Mouse (Mus musculus) mouse trophoblast stem cell (cell line): ENCODE measurements around the gene Scube2.

ENCODE experiments used
- in situ Hi-C, 2 experiments: fragments of 300-500 bp; cut with MseI, MboI; formaldehyde crosslinking; loops; 2 replicates in 1 of 2; 3 replicates in 1 of 2; pipeline ENCODE4 v1.15.1; 2025

The Scube2 gene

DNA sequence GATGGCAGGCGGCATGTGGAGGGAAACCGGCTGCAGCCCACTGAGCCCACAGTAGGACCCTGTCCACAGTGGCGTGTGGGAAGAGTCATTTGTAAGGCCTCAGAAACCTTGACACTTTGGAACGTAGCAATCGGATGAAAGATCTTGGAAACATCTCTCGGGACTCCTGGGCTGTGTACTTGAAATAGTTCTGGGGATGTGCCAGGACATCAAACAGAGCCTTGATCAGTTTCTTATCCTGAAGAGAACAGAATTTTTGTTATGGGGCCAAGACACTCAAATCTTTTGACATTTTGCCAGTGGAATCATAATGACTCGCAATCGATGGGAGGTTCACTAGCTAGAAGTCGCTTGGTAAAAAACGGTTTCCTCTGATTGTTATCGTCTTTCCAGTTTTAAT, 66.3 kb downstream of the Scube2 start:
- in situ Hi-C loops, result no loop called here

DNA sequence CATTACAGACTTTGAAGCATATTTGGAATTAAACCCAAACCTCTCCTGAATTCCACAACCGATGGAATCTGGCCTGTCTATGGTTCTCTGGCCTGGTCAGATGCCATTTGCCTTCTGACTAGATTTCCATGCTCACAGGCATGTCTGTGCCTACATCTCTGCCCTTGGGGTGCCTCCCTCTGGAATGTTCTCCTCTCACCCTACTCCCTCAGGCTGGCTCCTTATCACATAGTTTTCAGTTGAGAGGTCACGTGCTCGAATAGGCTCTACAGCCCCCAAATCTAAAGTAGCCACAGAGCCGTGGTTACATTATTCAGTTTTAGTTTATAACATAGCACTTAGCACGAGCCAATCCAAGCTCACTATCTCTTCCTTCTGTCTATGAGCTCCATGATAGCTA, 69.9 kb downstream of the Scube2 start:
- in situ Hi-C loops, result no loop called here

DNA sequence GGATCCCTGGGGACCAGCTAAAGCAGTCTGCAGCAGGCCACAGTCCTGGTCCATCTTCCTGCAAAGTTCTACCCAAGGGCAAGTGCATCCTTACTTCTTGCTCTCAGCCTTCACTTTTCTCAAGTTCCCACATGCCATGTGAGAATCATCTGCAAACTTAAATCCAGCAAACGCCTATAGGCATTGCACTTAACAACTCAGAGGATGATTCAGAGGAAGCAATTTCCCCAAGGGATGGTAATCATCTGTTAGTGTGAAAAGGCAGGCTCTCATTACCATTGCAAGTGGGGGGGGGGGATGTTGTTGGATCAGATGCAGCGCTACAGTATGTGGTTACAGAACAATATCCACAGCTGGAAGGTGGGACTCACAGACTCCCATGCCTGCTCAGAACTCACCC, 70.9 kb downstream of the Scube2 start:
- in situ Hi-C loops, result no loop called here

DNA sequence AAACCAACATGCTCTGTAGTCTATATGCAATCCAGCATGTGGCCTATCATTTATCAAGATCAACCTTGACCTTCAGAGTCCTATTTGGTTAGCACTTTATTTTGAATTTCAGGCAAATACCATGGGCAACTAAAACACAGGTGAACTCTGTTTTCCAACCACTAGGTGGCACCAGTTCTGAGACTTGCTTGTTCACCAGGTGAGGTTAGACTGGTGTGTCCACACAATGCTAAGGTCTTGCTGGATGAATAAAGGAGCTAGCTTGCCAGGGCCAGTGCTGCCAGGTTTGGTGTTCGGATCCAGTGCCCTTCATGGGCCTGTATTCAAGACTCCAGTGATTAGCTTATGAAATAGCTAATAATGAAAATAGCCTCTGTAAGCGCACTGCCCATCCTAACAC, 72.7 kb downstream of the Scube2 start:
- in situ Hi-C loops, result no loop called here

DNA sequence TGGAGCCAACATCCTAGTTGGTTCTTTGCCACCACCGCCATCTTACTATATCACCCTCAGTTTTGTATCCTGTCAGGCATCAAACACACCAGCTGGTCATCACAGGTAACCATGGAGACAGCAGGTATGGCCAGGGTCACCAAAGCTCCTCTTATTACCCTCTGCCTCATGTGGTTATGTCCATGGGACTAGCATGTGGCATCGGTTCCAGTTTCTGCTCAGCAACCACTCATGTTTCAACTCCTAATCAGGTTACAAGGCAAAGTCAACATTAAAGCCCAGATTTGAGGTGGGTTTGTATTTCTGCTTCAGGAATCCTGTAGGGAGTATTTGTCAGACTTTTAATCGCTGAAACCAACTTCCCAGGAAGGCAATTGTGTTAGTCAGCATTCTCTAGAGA, 74.7 kb downstream of the Scube2 start:
- in situ Hi-C loops, result no loop called here

DNA sequence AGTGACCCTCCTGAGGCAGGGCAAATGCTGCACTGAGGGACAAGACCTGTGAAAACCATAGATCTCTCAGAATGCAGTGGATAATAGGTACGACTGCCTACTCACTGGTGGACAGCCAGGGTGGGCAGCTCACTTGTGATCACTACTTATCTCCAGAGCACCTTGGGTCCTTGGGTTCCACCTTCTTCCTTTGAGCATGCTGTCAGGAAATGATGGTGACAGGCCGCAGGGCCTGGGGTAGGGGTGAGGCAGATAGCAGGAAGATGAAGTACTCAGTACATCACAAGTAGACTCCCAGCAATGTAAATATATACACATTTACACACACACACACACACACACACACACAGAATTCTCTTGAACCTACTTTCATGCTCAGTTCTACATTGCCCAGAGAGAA, 77.6 kb downstream of the Scube2 start:
- in situ Hi-C loops, result no loop called here

DNA sequence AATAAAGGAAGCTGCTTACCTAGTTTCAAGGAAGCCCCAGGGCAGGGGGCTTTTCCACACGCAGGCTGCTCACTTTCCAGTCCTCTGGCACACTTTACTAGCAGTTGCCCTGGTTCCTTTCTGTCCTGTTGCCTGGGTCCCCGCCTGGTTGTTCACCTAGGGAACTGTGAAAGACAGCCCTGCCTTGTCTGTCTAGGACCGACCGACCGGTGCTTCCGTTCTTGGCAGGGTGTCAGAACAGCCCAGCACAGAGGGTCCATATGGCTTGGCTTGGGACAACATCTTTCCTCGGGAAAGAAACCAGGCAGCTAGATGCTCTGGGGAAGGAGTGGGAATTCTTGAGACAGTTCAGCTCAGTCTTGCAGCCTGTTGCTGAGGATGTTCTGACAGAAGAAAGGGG, 82.2 kb downstream of the Scube2 start:
- in situ Hi-C loops, result no loop called here

DNA sequence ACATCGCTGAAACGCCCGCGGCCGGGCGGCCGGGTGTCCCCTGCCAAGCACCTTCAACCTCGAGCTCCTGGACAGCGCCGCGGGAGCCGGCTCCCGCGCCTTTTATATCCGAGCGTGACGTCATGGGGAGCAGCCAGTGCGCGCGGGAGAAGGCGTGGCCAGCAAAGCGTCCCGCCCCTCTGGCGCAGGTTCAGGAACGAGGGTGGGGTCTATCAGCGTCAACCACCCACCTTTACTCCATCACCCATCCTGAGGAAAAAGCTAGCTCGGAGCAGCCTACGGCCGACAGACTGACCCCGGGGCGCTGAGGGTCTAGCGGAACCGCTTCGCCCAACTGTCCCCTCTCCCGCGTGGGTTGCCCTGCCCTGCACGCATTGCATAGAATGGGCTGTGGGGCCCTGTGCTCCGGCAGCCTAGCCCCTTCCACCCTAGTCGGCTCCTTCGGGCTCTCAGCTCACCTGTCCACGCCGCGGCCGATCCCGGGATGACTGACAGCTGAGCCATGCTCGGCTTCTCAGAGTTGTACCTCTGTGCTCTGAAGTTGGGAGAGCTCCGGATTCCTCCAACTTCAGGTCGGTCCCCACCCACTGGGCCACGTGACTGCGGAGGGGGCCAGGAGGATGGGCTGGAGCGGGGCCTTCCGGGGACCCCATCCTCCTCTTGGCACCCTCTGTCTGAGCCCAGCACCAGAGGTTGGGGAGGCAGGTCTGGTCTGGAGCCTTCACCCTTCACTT, 83.8 kb downstream of the Scube2 start, which contains the start of gene Nrip3:
Gene Nrip3, minus strand, starts transcription at position 556 of the 734 bp plus-strand sequence.
- in situ Hi-C loops, result no loop called here

DNA sequence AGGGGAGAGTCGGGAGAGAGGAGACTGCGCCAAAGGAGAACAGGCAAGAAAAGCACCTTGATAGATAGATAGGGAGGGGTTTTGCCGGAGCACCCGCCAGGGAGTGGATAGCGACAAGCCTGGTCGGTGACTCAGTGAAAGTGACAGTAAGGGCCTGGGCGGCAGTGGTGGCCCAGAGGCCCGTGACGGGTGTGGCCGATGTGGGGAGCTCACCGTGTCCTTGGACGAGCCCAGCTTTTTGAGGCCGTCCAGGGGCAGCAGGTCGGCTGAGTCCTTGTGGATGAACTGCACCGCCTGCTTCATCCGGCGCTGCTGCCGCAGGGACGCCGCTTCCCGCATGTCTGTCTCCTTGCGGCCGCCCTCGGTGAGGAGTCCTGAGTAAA, 84.4 kb downstream of the Scube2 start:
- in situ Hi-C loops, result no loop called here

DNA sequence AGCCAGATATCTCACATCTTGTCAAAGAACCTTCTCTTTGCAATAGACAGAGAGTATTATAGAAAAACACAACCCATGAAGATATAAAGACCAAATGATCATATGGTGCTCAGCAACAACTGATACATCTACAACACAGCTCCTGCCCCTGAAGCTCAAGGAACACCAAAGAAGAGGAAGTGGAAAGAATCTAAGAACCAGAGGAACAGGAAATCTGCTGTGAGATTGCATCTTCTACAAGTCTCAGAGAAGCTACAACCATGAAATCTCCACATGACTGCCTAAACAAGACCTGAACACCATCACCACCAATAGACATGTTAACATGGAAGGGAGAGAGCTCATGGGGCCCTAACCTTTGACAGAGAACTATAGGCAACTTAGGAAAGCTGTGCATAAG, 93.2 kb downstream of the Scube2 start:
- in situ Hi-C loops, result no loop called here

DNA sequence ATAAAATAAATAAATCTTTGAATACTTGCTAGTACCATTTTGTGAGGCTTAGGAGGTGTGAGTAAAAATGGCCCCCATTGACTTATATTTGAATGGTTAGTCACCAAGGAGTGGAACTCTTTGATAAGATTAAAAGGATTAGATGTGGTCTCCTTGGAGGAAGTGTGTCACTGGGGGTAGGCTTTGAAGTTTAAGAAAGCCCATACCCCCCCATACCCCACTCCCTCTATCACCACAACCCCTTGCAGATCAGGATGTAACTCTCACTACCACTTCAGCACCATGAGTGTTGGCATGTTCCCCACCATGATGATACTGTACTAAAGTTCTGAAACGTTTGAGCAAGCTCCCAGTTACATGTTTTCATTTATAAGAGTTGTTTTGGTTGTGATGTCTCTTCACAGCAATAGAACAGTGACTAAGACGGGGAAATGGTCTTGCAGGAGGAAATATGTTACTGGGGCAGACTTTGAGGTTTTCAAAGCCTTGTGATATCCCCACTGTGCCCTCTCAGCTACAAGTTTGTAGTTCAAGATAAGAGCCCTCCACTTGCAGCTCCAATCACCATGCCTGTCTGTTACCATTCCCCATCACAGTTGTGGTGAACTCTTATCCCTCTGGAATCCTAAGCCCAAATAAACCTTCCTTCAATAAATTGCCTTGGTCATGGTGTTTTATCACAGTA, 96.6 kb downstream of the Scube2 start:
- in situ Hi-C loops, result no loop called here

DNA sequence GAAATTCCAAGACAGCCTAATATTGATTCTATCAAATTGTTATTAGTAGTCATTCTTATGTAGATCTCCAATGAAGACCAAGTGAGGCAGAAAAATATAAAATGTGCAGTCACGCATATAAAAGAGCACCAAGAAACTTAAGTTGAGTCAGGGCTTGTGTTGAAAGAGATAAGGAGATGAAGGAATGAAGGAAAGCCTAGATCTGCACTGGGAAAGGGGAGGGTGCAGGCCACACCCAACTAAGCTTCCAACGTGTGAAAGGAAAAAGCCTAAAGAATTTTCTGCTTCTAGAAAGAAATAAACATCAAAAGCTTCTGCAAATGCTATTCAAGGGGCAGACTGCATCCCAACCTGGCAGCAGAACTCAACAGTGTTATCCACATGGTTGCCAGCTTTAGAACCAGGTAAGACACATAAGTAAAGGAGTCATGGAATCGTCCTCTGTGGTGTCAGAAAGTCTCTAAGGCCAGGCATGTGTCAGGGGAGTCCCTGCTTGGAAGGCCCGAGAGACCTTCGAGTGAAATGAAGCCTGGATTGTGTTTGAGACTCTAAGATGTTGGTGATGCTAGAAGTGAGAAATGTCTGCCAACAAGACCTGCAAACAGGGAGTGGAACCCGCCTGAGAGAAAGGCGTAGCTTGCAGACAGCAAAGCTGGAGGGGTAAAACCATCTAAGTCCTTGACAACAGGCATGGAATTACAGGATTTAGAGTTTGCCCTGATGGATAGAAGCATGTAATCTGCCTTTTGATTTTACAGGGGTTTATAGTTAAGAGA, 97.7 kb downstream of the Scube2 start:
- in situ Hi-C loops, result no loop called here

DNA sequence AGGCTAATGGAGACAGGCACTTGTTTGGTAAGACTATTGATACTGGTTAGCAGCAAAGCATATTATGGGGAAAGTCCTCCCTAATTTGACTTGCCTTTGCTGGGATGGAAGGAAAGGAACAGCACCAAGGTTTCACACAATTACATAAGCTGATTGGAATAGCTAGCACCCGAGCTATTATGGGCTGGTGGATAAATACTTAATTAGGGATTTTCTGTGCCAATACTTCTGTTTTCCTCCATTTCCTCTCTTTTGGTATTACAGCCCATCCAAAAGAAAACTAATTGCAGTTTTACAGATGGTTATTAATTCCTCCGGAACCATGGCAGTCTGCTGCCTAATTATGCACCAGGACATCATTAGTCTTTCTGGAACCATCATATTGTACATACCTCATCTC, 101.5 kb downstream of the Scube2 start:
- in situ Hi-C loops, result no loop called here

DNA sequence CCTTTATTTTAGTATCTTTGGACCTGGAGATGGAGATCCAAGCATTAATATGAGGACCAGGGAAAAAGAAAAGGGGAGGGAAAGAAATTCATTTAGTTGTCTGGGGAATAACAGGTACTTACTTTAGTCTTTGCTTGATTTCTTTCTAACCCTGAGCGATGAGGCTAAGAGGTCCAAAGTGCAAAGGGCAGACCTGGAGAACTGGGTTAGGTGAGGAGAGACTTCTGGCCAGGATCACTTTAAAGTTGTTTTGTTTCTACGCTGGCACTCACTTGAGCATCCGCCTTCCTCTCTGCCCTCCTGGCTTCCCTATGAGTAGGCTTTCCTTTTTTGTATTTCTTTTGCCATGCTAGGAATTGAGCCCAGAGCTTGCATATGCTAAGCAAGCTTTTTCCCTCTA, 109.2 kb downstream of the Scube2 start:
- in situ Hi-C loops, result no loop called here

DNA sequence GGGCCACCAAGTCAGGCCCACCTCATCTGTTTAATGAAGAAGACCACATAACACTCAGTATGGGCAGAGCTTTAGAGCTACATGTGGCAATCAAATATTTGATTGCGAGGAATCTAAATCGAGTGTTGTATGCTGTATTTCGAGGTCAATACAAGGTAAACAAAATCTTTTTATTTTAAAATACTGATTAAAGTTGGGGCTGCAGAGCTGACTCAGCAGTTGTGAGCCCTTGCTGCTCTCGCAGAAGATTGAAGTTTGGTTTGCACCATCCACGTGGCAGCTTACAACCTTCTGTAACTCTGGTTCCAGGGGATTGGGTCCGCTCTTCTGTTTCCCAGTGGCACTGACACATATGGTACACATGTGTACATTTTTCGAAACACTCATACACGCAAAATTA, 111.4 kb downstream of the Scube2 start:
- in situ Hi-C loops, result no loop called here

DNA sequence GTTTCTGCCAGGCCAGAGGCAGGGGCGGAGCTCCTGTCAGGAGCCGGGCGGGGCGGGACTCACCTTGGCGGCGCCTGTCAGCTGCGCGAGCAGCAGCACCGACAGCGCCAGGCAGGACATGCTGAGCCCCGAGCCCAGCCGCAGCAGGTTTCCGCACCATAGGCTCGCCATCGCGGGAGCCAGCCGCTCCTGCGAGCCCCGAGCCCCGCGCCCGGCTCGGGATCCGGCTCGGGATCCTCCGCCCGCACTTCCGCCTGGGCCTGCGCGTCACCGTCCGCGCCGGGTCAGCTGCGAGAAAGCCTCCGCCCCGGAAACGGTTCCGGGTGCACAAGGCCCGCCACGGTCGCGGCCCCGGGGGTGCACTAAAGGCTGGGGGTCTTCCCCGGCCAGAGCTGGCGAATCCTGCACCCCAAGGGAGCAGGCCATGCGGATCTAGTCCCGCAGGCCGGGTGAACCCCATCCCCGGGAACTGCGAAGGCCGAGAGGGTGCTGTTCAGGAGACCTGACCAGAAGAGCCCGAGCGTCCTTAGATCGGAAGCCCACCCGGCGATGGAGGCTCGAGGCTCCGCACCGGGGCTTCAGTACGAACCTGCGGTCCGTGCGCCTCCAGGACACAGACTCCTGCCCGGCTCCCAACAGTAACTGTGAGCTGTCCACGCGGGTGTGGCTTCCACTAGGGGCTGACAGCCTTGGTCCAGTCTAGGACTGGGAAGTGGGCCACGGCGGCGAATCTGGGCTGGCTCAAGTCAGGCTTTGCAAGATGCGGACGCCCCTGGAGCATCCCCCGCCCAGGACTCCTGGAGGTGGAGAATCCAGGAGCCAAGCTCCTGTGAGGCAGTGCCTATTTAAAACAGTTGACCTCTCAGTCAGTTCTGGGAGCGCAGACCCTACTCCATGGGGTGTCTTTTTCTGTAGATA, 113.2 kb downstream of the Scube2 start, which contains the start of gene Tmem9b:
Gene Tmem9b, minus strand, starts transcription at position 868 of the 918 bp plus-strand sequence.
- in situ Hi-C loops, result no loop called here

DNA sequence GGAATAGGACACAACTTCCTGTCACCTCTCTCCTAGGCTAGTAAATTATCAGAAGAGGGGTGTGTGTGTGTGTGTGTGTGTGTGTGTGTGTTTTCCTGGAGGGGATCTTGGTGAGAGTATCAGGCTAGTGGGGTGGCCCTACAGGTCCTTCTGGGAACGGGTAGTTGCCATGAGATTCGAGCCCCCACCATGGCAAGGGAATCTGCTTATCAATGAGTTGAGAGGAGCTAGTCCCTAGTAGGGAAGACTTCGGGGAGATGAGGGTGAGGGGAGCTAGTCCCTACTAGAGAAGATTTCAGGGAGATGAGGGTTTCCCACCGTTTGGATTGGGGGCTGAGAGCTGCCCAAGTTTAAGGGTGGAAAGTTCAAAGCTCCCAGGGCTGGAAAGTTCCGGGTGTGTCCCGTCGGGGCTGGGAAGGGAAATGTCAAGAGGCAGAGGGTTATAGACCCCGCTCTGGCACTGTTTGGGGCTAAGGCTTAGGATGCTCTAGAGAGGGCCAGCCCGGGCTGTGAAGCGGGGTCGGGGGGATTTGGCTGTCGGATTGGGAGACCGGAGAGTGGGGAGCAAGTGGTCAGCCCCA, 114.0 kb downstream of the Scube2 start:
- in situ Hi-C loops, result no loop called here
